Mouse (Mus musculus) stomach, postnatal 0 days (tissue): ENCODE measurements around the gene Cfap157.

Experiments
- CTCF ChIP-seq: IDR thresholded peaks from 2 replicates; pipeline ENCODE4 v1.5.1; 2016; ENCODE audit warnings: antibody characterized with exemption, low read depth, mild to moderate bottlenecking, moderate library complexity
- EP300 ChIP-seq: optimal IDR thresholded peaks from 2 replicates; pipeline ENCODE3; 2016; ENCODE audit warnings: antibody characterized with exemption

- TF ChIP-seq CTCF, result no peak
- TF ChIP-seq EP300, result no peak
These were observed 51.5 kb downstream of the Cfap157 start for GRCm38 (mm10) chr2:32732695-32733094.
